Mouse (Mus musculus) midbrain, postnatal 0 days (tissue): ENCODE data around the gene Elk4. TPM values are rescaled to one million over a fixed set of nuclear protein-coding genes. Genes with fewer than 3 reads are reported as not detected.

Experiments
- ATAC-seq: fragments of 200-750 bp; cut with Nextera tagmentation; 2 replicates; pipeline ENCODE4 v1.8.0; 2017; ENCODE audit warnings: moderate number of reproducible peaks, mild to moderate bottlenecking, moderate TSS enrichment, moderate library complexity; ENCODE audit not compliant: low FRiP score
- DNase-seq: peaks from one replicate; pipeline ENCODE4 v3.0.0-alpha.2; 2015; ENCODE audit warnings: low spot score
- H3K27ac ChIP-seq: fragments of 300-500 bp; sonication (generic); 2 replicates; pipeline ENCODE4 v1.5.1; 2014; ENCODE audit warnings: low read depth, mild to moderate bottlenecking, low read length, mixed read lengths
- H3K27me3 ChIP-seq: fragments of 300-500 bp; sonication (generic); 2 replicates; pipeline ENCODE4 v1.6.1; 2014; ENCODE audit warnings: low read length, control low read depth, mixed read lengths; ENCODE audit not compliant: insufficient read depth
- H3K36me3 ChIP-seq: fragments of 300-500 bp; sonication (generic); 2 replicates; pipeline ENCODE4 v1.6.1; 2014; ENCODE audit warnings: low read length, control low read depth, mixed read lengths; ENCODE audit not compliant: insufficient read depth
- H3K4me1 ChIP-seq: fragments of 300-500 bp; sonication (generic); 2 replicates; pipeline ENCODE4 v1.6.1; 2014; ENCODE audit warnings: mild to moderate bottlenecking, control low read depth, antibody characterized with exemption, low read length, mixed read lengths; ENCODE audit not compliant: insufficient read depth
- H3K4me2 ChIP-seq: fragments of 300-500 bp; sonication (generic); 2 replicates; pipeline ENCODE4 v1.6.1; 2014; ENCODE audit warnings: low read depth, mild to moderate bottlenecking, low read length, mixed read lengths; ENCODE audit not compliant: poor library complexity, severe bottlenecking
- H3K4me3 ChIP-seq: fragments of 300-500 bp; sonication (generic); 2 replicates; pipeline ENCODE4 v1.5.1; 2014; ENCODE audit warnings: low read depth, mild to moderate bottlenecking, low read length, moderate library complexity
- H3K9ac ChIP-seq: fragments of 300-500 bp; sonication (generic); replicated peaks from 2 replicates; pipeline ENCODE4 v1.6.1; 2014; ENCODE audit warnings: mild to moderate bottlenecking, low read length, moderate library complexity, mixed read lengths; ENCODE audit not compliant: poor library complexity, severe bottlenecking
- H3K9me3 ChIP-seq: fragments of 300-500 bp; sonication (generic); 2 replicates; pipeline ENCODE4 v1.6.1; 2016; ENCODE audit warnings: low read length, control low read depth
- CTCF ChIP-seq: IDR thresholded peaks from 2 replicates; pipeline ENCODE4 v1.5.1; 2016; ENCODE audit warnings: antibody characterized with exemption, mild to moderate bottlenecking
- WGBS: fragments of 180-500 bp; shearing (Covaris S2); extraction: QIAGEN DNeasy Blood & Tissue Kit; methylation state at CpG from one replicate; pipeline ENCODE4 v1.1.7; 2014; 5-methylcytosine and 5-hydroxymethylcytosine counted together
- polyA plus RNA-seq: library from polyadenylated mRNA; unstranded; fragments of >200 nt; fragmentation: Nextera tagmentation; extraction: Ambion mirVana; gene quantifications from 2 replicates; pipeline ENCODE4 v1.2.1, GENCODE M21; 2015
- total RNA-seq: library from RNA; depleted of rRNA; stranded (reverse); fragments of >200 nt; gene quantifications from 2 replicates; pipeline ENCODE4 v1.2.3, GENCODE M21; 2014; rRNA removed

The Elk4 gene
- total and polyA plus RNA-seq, 2 experiments from 2014 or later: 8.1 to 17.6 TPM

DNA sequence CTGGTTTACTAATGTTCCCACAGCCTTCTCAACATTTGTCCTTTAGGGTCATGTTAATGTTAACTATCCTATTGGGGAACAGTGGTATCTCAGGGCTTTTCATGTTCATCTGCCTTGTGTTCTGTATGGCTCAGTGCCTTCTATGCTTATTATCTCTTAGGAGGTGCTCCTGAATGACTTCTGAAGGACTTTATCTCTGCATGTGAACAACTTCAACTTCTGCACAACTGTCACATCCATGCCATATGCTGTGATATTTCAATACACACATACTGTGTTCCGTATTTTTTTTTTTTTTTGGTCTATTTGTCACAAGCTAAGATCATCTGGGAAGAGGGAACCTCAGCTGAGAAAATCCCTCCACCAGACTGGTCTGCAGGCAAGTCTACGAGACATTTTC lies 71.0 kb downstream of the Elk4 start:
- Histone ChIP-seq H3K9ac (no peak overlapping the region), H3K9me3 (no peaks in the 10 kb centered on the region), H3K27me3 (no peaks in the 10 kb centered on the region), H3K36me3 (no peaks in the 10 kb centered on the region), H3K4me3 (no peak overlapping the region), H3K27ac (no peak overlapping the region), H3K4me2 (no peak overlapping the region), H3K4me1 (no peaks in the 10 kb centered on the region)
- TF ChIP-seq CTCF: no peak
- no peak for ATAC-seq
- DNase-seq: no peak
- 81% methylated on average over 2 of the region's 2 CpGs for WGBS

Other genes with a start within 250 kb of the Elk4 start
- 0.05 TPM in 2 replicates for gene Pm20d1, start 210.2 kb upstream of the Elk4 start, total RNA-seq
- 0.29 and 0.38 TPM in 2 replicates for gene Pm20d1, start 210.2 kb upstream of the Elk4 start, polyA plus RNA-seq
- 39.6 and 45.5 TPM in 2 replicates for gene Slc41a1, start 180.1 kb upstream of the Elk4 start, total RNA-seq
- 21.0 and 22.1 TPM in 2 replicates for gene Slc41a1, start 180.1 kb upstream of the Elk4 start, polyA plus RNA-seq
- 4.9 and 7.8 TPM in 2 replicates for gene Rab29, start 140.4 kb upstream of the Elk4 start, total RNA-seq
- 6.6 and 7.9 TPM in 2 replicates for gene Rab29, start 140.4 kb upstream of the Elk4 start, polyA plus RNA-seq
- 121 and 140 TPM in 2 replicates for gene Nucks1, start 97.1 kb upstream of the Elk4 start, total RNA-seq
- gene Nucks1, start 97.1 kb upstream of the Elk4 start, polyA plus RNA-seq: 41.3 and 51.7 TPM in 2 replicates
- gene Slc45a3, start 44.6 kb upstream of the Elk4 start, total RNA-seq: 0.80 and 1.3 TPM in 2 replicates
- 0.38 and 0.63 TPM in 2 replicates for gene Slc45a3, start 44.6 kb upstream of the Elk4 start, polyA plus RNA-seq
- gene Mfsd4a, start 60.5 kb downstream of the Elk4 start, total RNA-seq: 4.6 and 9.2 TPM in 2 replicates
- gene Mfsd4a, start 60.5 kb downstream of the Elk4 start, polyA plus RNA-seq: 9.0 and 9.9 TPM in 2 replicates
- 3.5 and 7.2 TPM in 2 replicates for gene Cdk18, start 132.1 kb downstream of the Elk4 start, total RNA-seq
- gene Cdk18, start 132.1 kb downstream of the Elk4 start, polyA plus RNA-seq: 2.4 and 3.1 TPM in 2 replicates
- 9.3 and 12.6 TPM in 2 replicates for gene Lemd1, start 183.8 kb downstream of the Elk4 start, total RNA-seq
- gene Lemd1, start 183.8 kb downstream of the Elk4 start, polyA plus RNA-seq: 11.3 and 12.6 TPM in 2 replicates
- gene AC124108.1, start 183.8 kb downstream of the Elk4 start, total RNA-seq: 3.9 and 6.9 TPM in 2 replicates
- gene AC124108.1, start 183.8 kb downstream of the Elk4 start, polyA plus RNA-seq: 0.50 and 0.54 TPM in 2 replicates
- gene Gm10188, start 222.2 kb downstream of the Elk4 start, total RNA-seq: not detected in 2 replicates
- 0.22 TPM in 1 of 2 replicates, not detected in the other for gene Gm10188, start 222.2 kb downstream of the Elk4 start, polyA plus RNA-seq